Mouse (Mus musculus): ENCODE measurements around the gene Ets1. TPM values are rescaled to one million over a fixed set of nuclear protein-coding genes. Genes with fewer than 3 reads are reported as not detected.

Ets1 gene
- 14.5 and 18.1 TPM in 2 replicates for polyA plus RNA-seq (2014; fragmentation: Nextera tagmentation; extraction: Ambion mirVana)

DNA sequence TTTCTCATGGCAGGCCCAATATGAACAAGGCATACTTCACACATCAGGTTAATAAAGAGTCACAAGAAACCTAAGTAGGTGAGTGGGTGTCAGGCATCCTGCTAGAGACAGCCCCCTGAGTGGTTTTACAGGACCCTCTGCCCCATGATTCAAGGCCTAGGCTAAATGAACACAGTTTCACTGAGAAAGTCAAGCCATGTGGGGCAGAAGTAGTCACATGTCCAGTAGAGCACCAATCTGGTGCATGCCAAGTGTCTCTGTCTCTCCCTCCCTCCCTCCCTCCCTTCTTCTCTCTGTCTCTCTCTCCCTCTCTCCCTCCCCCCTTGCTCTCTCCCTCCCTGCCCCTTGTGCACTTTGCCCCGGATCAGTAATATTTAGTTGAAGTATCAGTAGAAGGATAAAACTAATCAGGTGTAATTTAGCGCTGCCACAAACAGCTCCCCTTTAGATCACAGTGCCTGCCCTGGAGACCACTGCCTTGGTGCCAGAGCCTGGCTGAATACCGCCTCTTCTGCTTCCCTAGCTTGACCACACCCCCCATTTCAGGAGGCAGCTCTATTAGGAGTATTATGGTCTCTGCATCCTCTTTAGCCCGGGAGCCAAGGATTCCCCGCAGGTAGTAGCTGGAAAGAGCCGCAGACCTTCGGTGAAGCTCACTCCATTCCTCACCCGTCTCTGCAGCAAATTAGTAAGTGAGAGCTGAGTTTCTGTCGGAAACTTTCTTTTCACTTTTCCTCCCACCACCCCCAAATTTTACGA, at the start of gene Ets1:
Gene Ets1, plus strand, starts transcription at position 595 of the 759 bp plus-strand sequence.
- Histone ChIP-seq H3K4me3 (ENCODE audit: low read depth, low read length) (no peak within 1 kb of the TSS), H3K4me2 (ENCODE audit: low read length) (no peak within 1 kb of the TSS), H3K27ac (ENCODE audit: low read depth, low read length) (no peak within 1 kb of the TSS), H3K36me3 (ENCODE audit: control insufficient read depth, insufficient read depth, low read length) (no peaks in the 10 kb centered on the region), H3K27me3 (replicated peaks; ENCODE audit: control insufficient read depth, insufficient read depth, low read length) (peaks cover 24% of the 10 kb centered on the region), H3K9ac (ENCODE audit: low read length) (no peak within 1 kb of the TSS), H3K4me1 (ENCODE audit: control insufficient read depth, insufficient read depth, low read length) (no peaks in the 10 kb centered on the region), H3K9me3 (replicated peaks; ENCODE audit: control insufficient read depth, low read length) (no peaks in the 10 kb centered on the region)
- 1% methylated on average over 10 of the region's 10 CpGs for WGBS
- DNase-seq (ENCODE audit: low spot score) (peak; percentile 42), ATAC-seq (no peak)

DNA sequence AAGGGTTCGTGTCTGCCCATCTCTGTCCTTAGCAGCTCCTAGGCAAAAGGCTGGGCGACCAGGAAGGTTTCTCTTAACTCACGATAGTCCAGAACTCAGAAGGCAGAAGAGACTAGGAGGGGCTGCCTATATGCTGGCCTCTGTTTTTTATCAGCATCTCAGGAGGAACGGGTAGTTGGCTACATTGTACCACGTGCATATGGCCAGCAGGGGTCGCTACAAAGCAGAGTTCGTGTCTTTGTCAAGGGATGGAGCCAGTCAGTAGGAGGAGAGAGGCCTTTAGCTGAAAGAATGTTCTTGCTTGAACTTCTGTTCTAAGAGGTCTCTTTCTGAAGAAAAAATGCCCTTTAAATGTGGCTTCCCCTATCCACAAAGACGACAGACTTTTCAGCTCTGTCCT, 46.1 kb upstream of the Ets1 start:
- H3K4me3 ChIP-seq (ENCODE audit: low read depth, low read length): no peak overlapping the region
- H3K9ac ChIP-seq (ENCODE audit: low read length): no peak overlapping the region
- no peak overlapping the region for H3K27ac ChIP-seq (ENCODE audit: low read depth, low read length)
- H3K4me2 ChIP-seq (ENCODE audit: low read length): no peak overlapping the region
- ATAC-seq (peak; percentile 74), DNase-seq (ENCODE audit: low spot score) (peak; percentile 85)
- no peaks in the 10 kb centered on the region for H3K4me1 ChIP-seq (ENCODE audit: control insufficient read depth, insufficient read depth, low read length)
- WGBS: 8% methylated on average over 8 of the region's 8 CpGs
- no peaks in the 10 kb centered on the region for H3K36me3 ChIP-seq (ENCODE audit: control insufficient read depth, insufficient read depth, low read length)
- H3K27me3 ChIP-seq (replicated peaks; ENCODE audit: control insufficient read depth, insufficient read depth, low read length): peaks cover 5% of the 10 kb centered on the region; the same call in 1 of the 2 replicates
- no peaks in the 10 kb centered on the region for H3K9me3 ChIP-seq (replicated peaks; ENCODE audit: control insufficient read depth, low read length)

DNA sequence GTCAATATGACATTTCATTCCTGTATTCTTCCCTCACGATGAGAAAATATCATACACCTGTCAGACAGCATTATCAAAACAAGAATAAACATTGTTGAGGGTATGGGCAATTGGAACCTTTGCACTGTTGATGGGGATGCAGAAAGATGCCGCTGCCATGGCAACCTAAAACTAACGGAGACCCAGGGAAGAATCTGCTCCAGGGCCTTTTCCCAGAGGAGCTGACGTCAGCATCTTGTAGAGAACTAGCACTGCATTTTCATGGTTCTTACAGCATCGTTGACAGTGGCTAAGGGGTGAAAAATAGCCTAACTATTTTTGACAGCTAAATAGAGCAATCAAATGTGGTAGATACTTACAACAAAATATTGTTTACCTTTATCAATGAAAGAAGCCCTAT, 45.5 kb upstream of the Ets1 start:
- no peak for ATAC-seq
- Histone ChIP-seq H3K9me3 (replicated peaks; ENCODE audit: control insufficient read depth, low read length) (no peaks in the 10 kb centered on the region), H3K27ac (ENCODE audit: low read depth, low read length) (no peak overlapping the region), H3K36me3 (ENCODE audit: control insufficient read depth, insufficient read depth, low read length) (no peaks in the 10 kb centered on the region), H3K4me2 (ENCODE audit: low read length) (no peak overlapping the region), H3K4me1 (ENCODE audit: control insufficient read depth, insufficient read depth, low read length) (no peaks in the 10 kb centered on the region), H3K27me3 (replicated peaks; ENCODE audit: control insufficient read depth, insufficient read depth, low read length) (peaks cover 5% of the 10 kb centered on the region; the same call in 1 of the 2 replicates), H3K4me3 (ENCODE audit: low read depth, low read length) (no peak overlapping the region), H3K9ac (ENCODE audit: low read length) (no peak overlapping the region)
- DNase-seq (ENCODE audit: low spot score): peak; percentile 27
- WGBS: 47% methylated on average over 5 of the region's 5 CpGs

DNA sequence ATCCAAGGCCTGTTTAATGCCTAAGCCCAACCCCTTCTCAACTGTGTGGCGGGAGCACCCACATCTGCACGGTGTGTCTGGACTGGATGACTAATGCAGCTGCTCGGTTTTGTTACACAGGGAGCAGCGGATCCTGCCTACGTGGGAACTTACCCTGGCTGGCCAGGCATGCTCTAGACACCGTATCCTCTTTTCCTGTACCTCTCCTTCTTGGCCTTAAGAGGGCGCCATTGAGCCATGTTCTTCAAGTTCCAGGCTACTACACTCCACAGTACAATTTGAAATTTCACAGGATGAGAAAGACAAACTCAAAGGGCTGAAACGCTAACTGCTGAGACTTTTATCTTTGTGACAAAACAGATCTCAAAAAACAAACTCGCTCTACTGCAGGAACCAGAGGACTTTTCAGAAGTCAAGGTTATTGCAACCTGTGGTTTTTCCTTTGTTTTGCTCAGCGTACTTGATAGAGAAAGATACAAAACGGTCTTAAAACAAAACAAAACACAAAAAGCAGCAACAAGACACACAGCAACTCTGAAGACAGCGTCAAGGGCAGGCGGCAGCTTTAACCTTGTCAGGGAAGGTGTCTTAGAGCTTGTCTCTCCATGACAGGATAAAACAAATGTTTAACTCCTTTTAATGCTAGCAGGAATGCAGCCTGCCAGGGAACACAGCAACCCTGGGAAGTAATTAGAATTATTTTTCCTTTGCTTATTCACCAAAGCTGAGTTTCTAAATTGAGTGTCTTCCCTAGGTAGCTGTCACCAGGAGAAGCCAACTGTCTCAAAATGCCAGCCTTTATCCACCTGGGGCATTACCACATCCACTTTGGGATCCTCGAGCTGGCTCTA, 44.1 kb upstream of the Ets1 start:
- DNase-seq (ENCODE audit: low spot score) (peak; percentile 91), ATAC-seq (peak; percentile 76)
- H3K27ac ChIP-seq (ENCODE audit: low read depth, low read length): no peak overlapping the region
- no peak overlapping the region for H3K9ac ChIP-seq (ENCODE audit: low read length)
- H3K27me3 ChIP-seq (replicated peaks; ENCODE audit: control insufficient read depth, insufficient read depth, low read length): peaks cover 5% of the 10 kb centered on the region; the same call in 1 of the 2 replicates
- no peak overlapping the region for H3K4me3 ChIP-seq (ENCODE audit: low read depth, low read length)
- H3K4me2 ChIP-seq (ENCODE audit: low read length): no peak overlapping the region
- no peaks in the 10 kb centered on the region for H3K9me3 ChIP-seq (replicated peaks; ENCODE audit: control insufficient read depth, low read length)
- no peaks in the 10 kb centered on the region for H3K36me3 ChIP-seq (ENCODE audit: control insufficient read depth, insufficient read depth, low read length)
- WGBS: 10% methylated on average over 14 of the region's 14 CpGs
- no peaks in the 10 kb centered on the region for H3K4me1 ChIP-seq (ENCODE audit: control insufficient read depth, insufficient read depth, low read length)

DNA sequence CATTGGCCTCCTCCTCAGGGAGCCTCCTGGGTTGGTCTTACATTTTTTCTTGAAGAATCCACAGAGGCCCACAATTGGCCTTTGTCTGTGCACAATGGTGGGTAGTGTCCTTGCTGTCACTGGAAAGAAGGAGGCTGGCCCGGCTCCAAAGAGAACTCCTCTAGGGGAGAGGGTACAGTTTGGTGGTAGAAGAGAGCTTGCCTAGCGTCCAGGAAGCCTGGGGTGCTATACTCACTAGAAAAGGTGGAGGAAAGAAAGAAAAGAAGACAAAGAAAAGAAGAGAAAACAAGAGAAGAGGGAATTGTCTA, 43.5 kb upstream of the Ets1 start:
- WGBS: 8% methylated on average over 2 of the region's 2 CpGs
- Histone ChIP-seq H3K9ac (ENCODE audit: low read length) (no peak overlapping the region), H3K4me3 (ENCODE audit: low read depth, low read length) (no peak overlapping the region), H3K4me1 (ENCODE audit: control insufficient read depth, insufficient read depth, low read length) (no peaks in the 10 kb centered on the region), H3K36me3 (ENCODE audit: control insufficient read depth, insufficient read depth, low read length) (no peaks in the 10 kb centered on the region), H3K27me3 (replicated peaks; ENCODE audit: control insufficient read depth, insufficient read depth, low read length) (peaks cover 5% of the 10 kb centered on the region; the same call in 1 of the 2 replicates), H3K9me3 (replicated peaks; ENCODE audit: control insufficient read depth, low read length) (no peaks in the 10 kb centered on the region), H3K4me2 (ENCODE audit: low read length) (no peak overlapping the region), H3K27ac (ENCODE audit: low read depth, low read length) (no peak overlapping the region)
- DNase-seq (ENCODE audit: low spot score) (no peak), ATAC-seq (no peak)

DNA sequence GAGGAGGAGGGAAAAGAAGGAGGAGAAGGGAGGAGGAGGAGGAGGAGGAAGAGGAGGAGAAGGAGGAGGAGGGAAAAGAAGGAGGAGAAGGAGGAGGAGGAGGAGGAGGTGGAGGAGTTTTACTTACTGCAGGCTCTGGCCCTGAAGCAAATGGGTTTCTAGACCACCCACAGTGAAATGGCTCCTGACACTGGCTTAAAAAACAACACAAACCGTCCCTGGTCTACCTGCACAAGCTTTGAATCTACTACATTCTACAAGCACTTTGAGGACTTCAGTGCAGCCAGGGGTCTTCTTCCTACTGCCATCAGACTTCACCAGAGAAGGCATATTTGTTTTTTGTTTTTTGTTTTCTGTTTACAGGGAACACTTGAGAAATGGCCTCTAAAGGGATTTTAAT, 42.2 kb upstream of the Ets1 start:
- DNase-seq (ENCODE audit: low spot score) (no peak), ATAC-seq (no peak)
- WGBS: 0% methylated on average over 1 of the region's 1 CpGs
- Histone ChIP-seq H3K36me3 (ENCODE audit: control insufficient read depth, insufficient read depth, low read length) (no peaks in the 10 kb centered on the region), H3K27ac (ENCODE audit: low read depth, low read length) (no peak overlapping the region), H3K9me3 (replicated peaks; ENCODE audit: control insufficient read depth, low read length) (no peaks in the 10 kb centered on the region), H3K4me3 (ENCODE audit: low read depth, low read length) (no peak overlapping the region), H3K9ac (ENCODE audit: low read length) (no peak overlapping the region), H3K27me3 (replicated peaks; ENCODE audit: control insufficient read depth, insufficient read depth, low read length) (peaks cover 5% of the 10 kb centered on the region; the same call in 1 of the 2 replicates), H3K4me1 (ENCODE audit: control insufficient read depth, insufficient read depth, low read length) (no peaks in the 10 kb centered on the region), H3K4me2 (ENCODE audit: low read length) (no peak overlapping the region)

DNA sequence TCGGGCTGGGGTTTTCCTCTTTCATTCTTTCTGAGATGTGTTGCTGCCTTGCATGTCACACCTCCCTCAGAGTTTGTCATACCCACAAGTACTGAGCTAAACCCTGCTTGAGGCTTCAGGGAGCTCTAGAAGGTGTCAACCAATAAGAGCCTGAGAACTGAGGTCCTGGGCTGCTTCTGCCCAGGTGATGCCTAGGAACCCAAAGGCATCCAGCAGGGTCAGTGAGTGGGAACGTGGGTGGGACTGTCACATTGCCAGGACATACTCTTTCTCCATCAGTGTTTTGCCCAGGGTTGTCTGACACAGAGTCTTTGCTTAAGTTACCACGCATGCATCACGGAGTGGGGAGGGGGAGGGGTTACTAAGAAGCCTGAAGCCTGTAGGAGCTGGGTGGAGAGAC, 41.7 kb upstream of the Ets1 start:
- Histone ChIP-seq H3K4me2 (ENCODE audit: low read length) (no peak overlapping the region), H3K9ac (ENCODE audit: low read length) (no peak overlapping the region), H3K4me1 (ENCODE audit: control insufficient read depth, insufficient read depth, low read length) (no peaks in the 10 kb centered on the region), H3K27me3 (replicated peaks; ENCODE audit: control insufficient read depth, insufficient read depth, low read length) (peaks cover 5% of the 10 kb centered on the region; the same call in 1 of the 2 replicates), H3K36me3 (ENCODE audit: control insufficient read depth, insufficient read depth, low read length) (no peaks in the 10 kb centered on the region), H3K9me3 (replicated peaks; ENCODE audit: control insufficient read depth, low read length) (no peaks in the 10 kb centered on the region), H3K4me3 (ENCODE audit: low read depth, low read length) (no peak overlapping the region), H3K27ac (ENCODE audit: low read depth, low read length) (no peak overlapping the region)
- DNase-seq (ENCODE audit: low spot score): no peak
- ATAC-seq: no peak
- WGBS: 51% methylated on average over 4 of the region's 4 CpGs

DNA sequence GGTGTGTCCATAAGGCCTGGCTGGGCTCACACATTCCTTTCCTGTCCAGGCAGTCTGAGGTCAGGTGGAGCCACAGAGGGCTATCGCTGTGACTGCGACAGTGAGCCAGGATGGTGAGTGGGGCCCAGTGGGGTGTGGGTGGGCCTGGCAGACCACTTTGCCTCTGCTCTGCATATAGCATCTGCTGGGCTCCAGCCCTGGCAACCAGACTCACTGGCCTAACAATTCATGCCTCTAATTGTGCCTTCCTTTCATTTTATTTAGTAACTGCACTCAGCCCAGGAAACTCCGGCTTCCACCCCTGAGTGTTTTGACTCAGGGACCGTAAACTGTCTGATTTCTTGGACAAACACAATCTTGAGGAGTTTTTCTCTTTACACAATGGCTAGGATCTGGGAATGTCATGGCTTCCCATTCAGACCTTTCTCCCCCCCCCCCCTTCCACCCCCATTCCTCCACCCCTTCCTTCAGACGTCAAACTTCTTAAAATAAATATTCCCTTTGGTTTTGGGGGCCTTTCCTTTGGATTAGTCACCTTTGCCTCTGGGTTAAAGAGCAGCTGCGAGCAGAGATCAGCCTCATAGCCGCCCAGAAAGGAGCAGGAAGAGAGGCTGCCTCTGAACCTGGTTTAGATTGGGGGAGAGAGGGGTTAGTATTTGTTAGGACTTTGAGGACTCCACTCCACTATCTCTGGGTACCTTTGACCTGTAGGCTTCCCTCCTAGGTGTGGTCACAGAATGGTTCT, 40.8 kb upstream of the Ets1 start:
- no peak overlapping the region for H3K4me2 ChIP-seq (ENCODE audit: low read length)
- no peak for DNase-seq (ENCODE audit: low spot score)
- H3K4me3 ChIP-seq (ENCODE audit: low read depth, low read length): no peak overlapping the region
- H3K36me3 ChIP-seq (ENCODE audit: control insufficient read depth, insufficient read depth, low read length): no peaks in the 10 kb centered on the region
- H3K27me3 ChIP-seq (replicated peaks; ENCODE audit: control insufficient read depth, insufficient read depth, low read length): peaks cover 5% of the 10 kb centered on the region; the same call in 1 of the 2 replicates
- 67% methylated on average over 7 of the region's 7 CpGs for WGBS
- no peaks in the 10 kb centered on the region for H3K9me3 ChIP-seq (replicated peaks; ENCODE audit: control insufficient read depth, low read length)
- no peak overlapping the region for H3K9ac ChIP-seq (ENCODE audit: low read length)
- H3K27ac ChIP-seq (ENCODE audit: low read depth, low read length): no peak overlapping the region
- no peak for ATAC-seq
- no peaks in the 10 kb centered on the region for H3K4me1 ChIP-seq (ENCODE audit: control insufficient read depth, insufficient read depth, low read length)
